Mouse (Mus musculus) intestine, embryonic 14.5 days (tissue): ENCODE data around the gene March8. TPM values are rescaled to one million over a fixed set of nuclear protein-coding genes. Genes with fewer than 3 reads are reported as not detected.

Source experiments
- ATAC-seq: fragments of 200-750 bp; cut with Nextera tagmentation; replicated peaks from 2 replicates; pipeline ENCODE4 v1.8.0; 2017; ENCODE audit warnings: low read depth, moderate number of reproducible peaks, moderate TSS enrichment, moderate library complexity; ENCODE audit not compliant: low FRiP score, low TSS enrichment
- DNase-seq: peaks from one replicate; pipeline ENCODE4 v3.0.0-alpha.2; 2018; ENCODE audit warnings: low spot score
- H3K27ac ChIP-seq: fragments of 300-500 bp; sonication (generic); 2 replicates; pipeline ENCODE4 v1.5.1; 2014; ENCODE audit warnings: low read depth, mild to moderate bottlenecking, control low read depth
- H3K27me3 ChIP-seq: fragments of 300-500 bp; sonication (generic); replicated peaks from 2 replicates; pipeline ENCODE4 v1.6.1; 2014; ENCODE audit warnings: low read length, control low read depth; ENCODE audit not compliant: control insufficient read depth, insufficient read depth
- H3K36me3 ChIP-seq: fragments of 300-500 bp; sonication (generic); 2 replicates; pipeline ENCODE4 v1.6.1; 2014; ENCODE audit warnings: low read length, control low read depth; ENCODE audit not compliant: control insufficient read depth, insufficient read depth
- H3K4me1 ChIP-seq: fragments of 300-500 bp; sonication (generic); replicated peaks from 2 replicates; pipeline ENCODE4 v1.6.1; 2014; ENCODE audit warnings: low read length, control low read depth, mixed read lengths; ENCODE audit not compliant: control insufficient read depth, insufficient read depth
- H3K4me2 ChIP-seq: fragments of 300-500 bp; sonication (generic); 2 replicates; pipeline ENCODE4 v1.6.1; 2014; ENCODE audit warnings: low read length
- H3K4me3 ChIP-seq: fragments of 300-500 bp; sonication (generic); 2 replicates; pipeline ENCODE4 v1.5.1; 2014; ENCODE audit warnings: low read depth, low read length, control low read depth, mixed read lengths
- H3K9ac ChIP-seq: fragments of 300-500 bp; sonication (generic); 2 replicates; pipeline ENCODE4 v1.6.1; 2014; ENCODE audit warnings: mild to moderate bottlenecking, low read length
- H3K9me3 ChIP-seq: fragments of 300-500 bp; sonication (generic); 2 replicates; pipeline ENCODE4 v1.6.1; 2016; ENCODE audit warnings: low read length, control low read depth; ENCODE audit not compliant: control insufficient read depth
- WGBS: fragments of 180-500 bp; shearing (Covaris S2); extraction: QIAGEN DNeasy Blood & Tissue Kit; methylation state at CpG from one replicate; pipeline ENCODE4 v1.1.7; 2014; 5-methylcytosine and 5-hydroxymethylcytosine counted together
- polyA plus RNA-seq: library from polyadenylated mRNA; unstranded; fragments of >200 nt; fragmentation: Nextera tagmentation; extraction: Ambion mirVana; gene quantifications from 2 replicates; pipeline ENCODE4 v1.2.1, GENCODE M21; 2014

Gene March8
- polyA plus RNA-seq, 1 experiment from 2014 or later: 30.8 TPM

DNA sequence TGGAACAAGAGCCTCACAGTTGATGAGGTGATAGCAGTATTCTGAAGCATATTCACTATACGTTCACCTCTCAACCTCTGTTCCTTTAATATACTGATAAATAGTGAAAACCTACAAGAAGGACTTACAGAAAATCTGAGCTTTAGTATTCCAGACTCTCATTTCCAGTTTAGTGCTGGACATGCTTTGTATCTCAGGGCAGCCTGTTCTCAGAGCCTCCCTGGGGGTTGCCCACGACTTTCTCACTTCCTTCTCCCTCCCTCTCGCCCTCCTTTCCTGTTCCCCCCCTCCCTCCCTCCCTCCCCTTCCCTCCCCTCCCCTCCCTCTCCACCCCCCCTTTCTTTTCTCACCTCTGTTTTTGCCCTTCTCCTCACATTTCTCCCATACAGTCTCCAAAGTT lies 42.3 kb downstream of the March8 start:
- no peak for ATAC-seq
- 60% methylated on average over 3 of the region's 3 CpGs for WGBS

DNA sequence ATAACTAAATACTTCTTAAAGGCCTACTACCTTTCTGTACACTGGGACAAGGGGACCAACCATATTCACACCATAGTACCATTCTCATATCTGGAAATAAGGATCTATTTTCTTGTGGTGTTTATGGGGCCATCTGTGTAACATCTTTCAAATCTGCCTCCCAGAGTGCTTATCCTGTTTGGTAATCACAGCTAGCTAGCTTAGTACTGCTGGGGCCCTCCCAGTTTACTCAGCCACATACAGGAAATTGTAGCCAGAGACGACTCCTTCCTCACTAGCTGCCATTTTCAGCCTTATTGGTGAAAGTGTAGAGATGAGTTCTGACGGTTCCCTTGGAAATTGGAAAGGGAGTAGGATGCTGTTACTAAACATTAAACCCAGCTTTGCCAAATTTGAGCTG lies 43.8 kb downstream of the March8 start:
- Histone ChIP-seq H3K27me3 (no peaks in the 10 kb centered on the region), H3K4me3 (no peak overlapping the region), H3K9me3 (no peaks in the 10 kb centered on the region), H3K9ac (no peak overlapping the region), H3K36me3 (no peaks in the 10 kb centered on the region), H3K4me2 (no peak overlapping the region), H3K4me1 (peaks cover 9% of the 10 kb centered on the region; the same call in 1 of the 2 replicates), H3K27ac (no peak overlapping the region)
- DNase-seq: no peak
- WGBS: 52% methylated on average over 2 of the region's 2 CpGs
- no peak for ATAC-seq

More for the DNA sequence above, 42.3 kb downstream of the March8 start:
- no peak for DNase-seq
- no peak overlapping the region for H3K9ac ChIP-seq
- H3K4me3 ChIP-seq: no peak overlapping the region
- no peak overlapping the region for H3K4me2 ChIP-seq
- H3K9me3 ChIP-seq: no peaks in the 10 kb centered on the region
- H3K36me3 ChIP-seq: no peaks in the 10 kb centered on the region
- H3K27me3 ChIP-seq: no peaks in the 10 kb centered on the region
- H3K4me1 ChIP-seq: peaks cover 2% of the 10 kb centered on the region; the same call in 1 of the 2 replicates
- H3K27ac ChIP-seq: no peak overlapping the region

DNA sequence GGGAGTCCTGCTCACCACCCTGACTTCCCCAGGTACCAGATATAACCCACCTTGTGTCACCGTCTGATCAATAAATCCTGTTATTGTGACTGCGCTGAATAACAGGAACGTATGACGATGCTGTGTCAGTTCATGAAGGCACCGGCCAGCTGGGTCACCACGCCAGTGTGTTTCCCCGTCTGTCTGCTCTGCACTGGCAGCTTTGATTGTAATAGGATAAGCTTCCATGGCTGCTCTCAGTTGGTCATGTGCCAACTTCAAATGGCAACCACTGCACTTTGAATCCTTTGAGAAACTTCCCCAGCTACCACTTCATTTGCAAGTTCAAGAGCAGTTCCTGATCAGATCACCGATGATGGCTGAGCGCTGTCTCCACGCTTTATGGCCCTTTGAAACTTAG lies 45.8 kb downstream of the March8 start:
- no peaks in the 10 kb centered on the region for H3K27me3 ChIP-seq
- no peak overlapping the region for H3K4me2 ChIP-seq
- H3K4me3 ChIP-seq: no peak overlapping the region
- ATAC-seq: no peak
- WGBS: 92% methylated on average over 10 of the region's 10 CpGs
- H3K36me3 ChIP-seq: no peaks in the 10 kb centered on the region
- DNase-seq: no peak
- H3K4me1 ChIP-seq: peaks cover 9% of the 10 kb centered on the region; the same call in 1 of the 2 replicates
- no peaks in the 10 kb centered on the region for H3K9me3 ChIP-seq
- no peak overlapping the region for H3K27ac ChIP-seq
- no peak overlapping the region for H3K9ac ChIP-seq

DNA sequence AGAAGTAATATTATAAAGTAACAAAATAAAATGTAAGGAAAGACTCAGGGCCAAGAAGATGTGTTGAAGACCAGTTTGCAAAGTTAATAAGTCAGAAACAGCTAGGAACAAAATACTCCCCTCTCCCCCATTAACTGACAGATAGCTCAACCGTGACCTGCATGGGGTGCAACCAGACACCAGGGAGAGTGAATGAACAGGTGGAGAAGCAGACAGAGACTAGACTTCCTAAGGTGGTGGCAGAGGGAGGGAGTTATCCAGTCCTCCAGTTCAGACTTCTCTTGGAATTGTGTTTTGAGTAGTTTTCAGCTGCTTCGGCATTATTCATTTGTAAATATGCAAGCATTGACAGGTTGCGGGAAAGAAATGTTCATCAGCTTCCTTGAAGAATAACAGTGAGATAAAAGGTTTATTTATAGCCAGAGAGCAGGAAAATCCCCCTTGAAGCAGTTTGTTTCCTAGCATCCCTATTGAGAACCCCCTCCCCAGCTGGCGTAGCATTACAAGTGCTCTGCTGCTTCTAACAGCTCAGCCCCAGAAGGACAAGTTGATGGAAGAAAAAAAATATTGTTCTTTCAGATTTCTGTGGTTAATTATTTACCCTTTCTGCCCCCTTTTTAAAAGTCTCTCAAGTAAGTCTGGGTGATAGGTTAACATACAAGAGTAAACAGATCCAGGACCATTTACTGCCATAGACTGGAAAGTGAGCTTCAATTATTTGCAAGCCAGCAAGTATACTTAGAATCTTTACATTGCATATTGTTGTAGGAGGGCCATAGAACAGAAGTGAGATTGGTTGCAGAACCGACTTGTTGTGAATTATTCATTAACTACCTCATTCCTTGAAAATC lies 47.6 kb downstream of the March8 start:
- Histone ChIP-seq H3K4me1 (peaks cover 9% of the 10 kb centered on the region; the same call in 1 of the 2 replicates), H3K36me3 (no peaks in the 10 kb centered on the region), H3K9me3 (no peaks in the 10 kb centered on the region), H3K9ac (no peak overlapping the region), H3K27me3 (no peaks in the 10 kb centered on the region), H3K27ac (no peak overlapping the region; the same call in 1 of the 2 replicates), H3K4me3 (no peak overlapping the region), H3K4me2 (peak overlapping the region; percentile 28)
- 13% methylated on average over 5 of the region's 5 CpGs for WGBS
- ATAC-seq: peak; percentile 79; the same call in 1 of the 2 replicates
- no peak for DNase-seq

DNA sequence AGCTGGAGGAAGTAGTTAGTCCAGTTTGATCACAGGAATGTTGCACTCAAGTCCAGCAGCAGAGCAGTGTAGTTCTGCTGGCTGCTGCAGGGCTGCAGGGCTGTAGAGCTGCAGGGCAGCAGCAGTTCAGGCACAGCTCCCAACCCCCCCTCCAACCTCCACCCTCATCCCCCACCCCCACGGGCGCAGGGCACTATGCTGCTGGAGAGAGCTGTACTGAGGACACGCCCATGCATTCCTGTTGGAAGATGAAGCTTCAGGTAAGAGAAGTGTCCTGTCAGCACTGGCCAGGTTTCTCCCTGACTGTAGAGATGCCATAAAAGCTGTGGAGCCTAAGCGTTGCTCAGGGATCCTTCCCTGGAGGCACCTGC lies 48.2 kb downstream of the March8 start:
- Histone ChIP-seq H3K27me3 (no peaks in the 10 kb centered on the region), H3K4me2 (no peak overlapping the region), H3K36me3 (no peaks in the 10 kb centered on the region), H3K9ac (no peak overlapping the region), H3K4me3 (no peak overlapping the region), H3K4me1 (peaks cover 9% of the 10 kb centered on the region; the same call in 1 of the 2 replicates), H3K27ac (no peak overlapping the region), H3K9me3 (no peaks in the 10 kb centered on the region)
- ATAC-seq (peak; percentile 90), DNase-seq (peak; percentile 65)
- WGBS: 32% methylated on average over 4 of the region's 4 CpGs

DNA sequence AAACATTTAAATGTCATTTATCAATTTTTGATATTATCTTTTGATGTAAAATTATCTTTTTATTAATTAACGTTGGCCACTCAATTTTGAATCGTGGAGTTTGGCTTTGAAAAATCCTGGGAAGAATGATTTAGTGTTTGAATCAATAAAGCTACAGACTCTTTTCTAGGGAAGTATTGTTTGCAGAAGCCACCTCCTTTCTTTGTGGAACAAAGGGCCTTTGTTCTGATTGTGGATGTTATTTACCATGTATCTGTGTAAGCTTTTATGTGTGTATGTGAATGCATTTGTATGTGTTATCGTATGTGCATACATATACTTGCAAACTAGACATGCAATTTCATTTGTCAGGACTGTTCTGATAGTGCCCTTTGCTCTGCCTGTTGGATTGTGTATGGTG lies 48.7 kb downstream of the March8 start:
- H3K9ac ChIP-seq: no peak overlapping the region
- no peaks in the 10 kb centered on the region for H3K27me3 ChIP-seq
- no peak overlapping the region for H3K27ac ChIP-seq
- H3K4me2 ChIP-seq: no peak overlapping the region
- WGBS: 72% methylated on average over 3 of the region's 3 CpGs
- no peak overlapping the region for H3K4me3 ChIP-seq
- no peak for ATAC-seq
- DNase-seq: no peak
- H3K4me1 ChIP-seq: peaks cover 9% of the 10 kb centered on the region; the same call in 1 of the 2 replicates
- no peaks in the 10 kb centered on the region for H3K36me3 ChIP-seq
- H3K9me3 ChIP-seq: no peaks in the 10 kb centered on the region

DNA sequence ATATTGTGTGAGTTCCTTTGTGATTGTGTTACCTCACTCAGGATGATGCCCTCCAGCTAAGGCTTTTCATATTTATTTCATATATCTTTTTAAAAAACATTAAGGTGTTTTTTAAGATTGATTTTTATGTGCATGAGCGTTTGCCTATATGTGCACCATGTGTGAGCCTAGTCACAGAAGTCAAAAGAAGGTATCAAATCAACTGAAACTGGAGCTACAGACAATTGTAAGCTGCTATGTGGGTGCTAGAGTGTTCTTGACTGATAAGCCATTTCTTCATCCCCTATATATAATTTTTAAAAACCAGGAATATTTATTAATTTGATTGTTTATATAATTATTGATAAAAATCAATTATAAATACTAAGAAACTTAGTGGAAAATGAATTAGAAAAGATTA lies 50.2 kb downstream of the March8 start:
- H3K27ac ChIP-seq: no peak overlapping the region
- H3K36me3 ChIP-seq: no peaks in the 10 kb centered on the region
- WGBS: 92% methylated on average over 1 of the region's 1 CpGs
- ATAC-seq (no peak), DNase-seq (no peak)
- H3K4me2 ChIP-seq: no peak overlapping the region
- H3K4me3 ChIP-seq: no peak overlapping the region
- peaks cover 9% of the 10 kb centered on the region; the same call in 1 of the 2 replicates for H3K4me1 ChIP-seq
- no peaks in the 10 kb centered on the region for H3K9me3 ChIP-seq
- no peak overlapping the region for H3K9ac ChIP-seq
- no peaks in the 10 kb centered on the region for H3K27me3 ChIP-seq

DNA sequence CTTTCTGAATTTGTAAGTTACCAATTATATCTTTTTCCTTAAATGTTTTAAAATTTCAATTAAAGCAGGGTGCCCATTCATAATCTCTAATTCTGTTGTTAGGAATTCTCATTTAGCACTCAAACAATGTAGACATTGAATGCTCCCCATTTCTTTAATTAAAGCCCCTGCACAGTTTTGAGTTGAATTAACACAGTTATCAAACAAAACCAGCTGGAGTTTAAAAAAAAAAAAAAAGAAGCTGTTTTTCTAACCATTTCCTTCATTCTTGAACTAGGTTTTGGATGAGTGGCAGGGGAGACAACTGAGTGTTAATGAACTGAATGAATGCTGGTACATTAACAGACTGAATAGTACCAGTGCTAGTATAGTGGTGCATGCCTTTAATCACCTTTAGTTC lies 51.7 kb downstream of the March8 start:
- Histone ChIP-seq H3K36me3 (no peaks in the 10 kb centered on the region), H3K4me3 (no peak overlapping the region), H3K9me3 (no peaks in the 10 kb centered on the region), H3K27ac (no peak overlapping the region), H3K27me3 (no peaks in the 10 kb centered on the region), H3K4me2 (no peak overlapping the region), H3K9ac (no peak overlapping the region), H3K4me1 (peaks cover 9% of the 10 kb centered on the region; the same call in 1 of the 2 replicates)
- no peak for DNase-seq
- no peak for ATAC-seq
